Mouse (Mus musculus) myocyte (in vitro differentiated cells): ENCODE data around the gene Ubr2.

Experiments used
- CEBPB ChIP-seq: IDR thresholded peaks from 2 replicates; pipeline ENCODE4 v1.6.1; 2011; ENCODE audit warnings: mild to moderate bottlenecking, moderate library complexity; ENCODE audit not compliant: poor library complexity, insufficient read depth, severe bottlenecking
- E2F4 ChIP-seq: IDR thresholded peaks from one replicate; pipeline ENCODE4 v1.6.1; 2011; ENCODE audit warnings: mild to moderate bottlenecking, control low read depth, moderate library complexity; ENCODE audit not compliant: insufficient read depth
- MAX ChIP-seq: IDR thresholded peaks from one replicate; pipeline ENCODE4 v1.6.1; 2011; ENCODE audit warnings: low read depth, mild to moderate bottlenecking, control low read depth
- MYOD1 ChIP-seq, 3 experiments: IDR thresholded peaks; one replicate each; pipeline ENCODE4 v1.6.1; 2011; ENCODE audit warnings: control low read depth in 2 of 3, low read depth in 2 of 3, mild to moderate bottlenecking in 2 of 3, moderate library complexity in 1 of 3; ENCODE audit not compliant: insufficient read length in 2 of 3, control insufficient read depth in 1 of 3
- POLR2A ChIP-seq: IDR thresholded peaks from one replicate; pipeline ENCODE4 v1.6.1; 2011; ENCODE audit warnings: low read depth, mild to moderate bottlenecking, control low read depth, moderate library complexity; ENCODE audit not compliant: insufficient read length
- POLR2AphosphoS2 ChIP-seq: IDR thresholded peaks from one replicate; pipeline ENCODE4 v1.6.1; 2011; ENCODE audit warnings: low read depth, control low read depth; ENCODE audit not compliant: insufficient read length
- REST ChIP-seq: IDR thresholded peaks from one replicate; pipeline ENCODE4 v1.6.1; 2011; ENCODE audit warnings: mild to moderate bottlenecking, control low read depth, moderate library complexity; ENCODE audit not compliant: insufficient read depth, insufficient read length
- SRF ChIP-seq: IDR thresholded peaks from one replicate; pipeline ENCODE4 v1.6.1; 2011; ENCODE audit warnings: low read depth; ENCODE audit not compliant: control insufficient read depth, insufficient read length
- TCF12 ChIP-seq: IDR thresholded peaks from one replicate; pipeline ENCODE4 v1.6.1; 2011; ENCODE audit warnings: mild to moderate bottlenecking, control low read depth; ENCODE audit not compliant: poor library complexity, insufficient read depth, severe bottlenecking
- USF1 ChIP-seq: IDR thresholded peaks from one replicate; pipeline ENCODE4 v1.6.1; 2011; ENCODE audit warnings: low read depth, mild to moderate bottlenecking, control low read depth, moderate library complexity

DNA sequence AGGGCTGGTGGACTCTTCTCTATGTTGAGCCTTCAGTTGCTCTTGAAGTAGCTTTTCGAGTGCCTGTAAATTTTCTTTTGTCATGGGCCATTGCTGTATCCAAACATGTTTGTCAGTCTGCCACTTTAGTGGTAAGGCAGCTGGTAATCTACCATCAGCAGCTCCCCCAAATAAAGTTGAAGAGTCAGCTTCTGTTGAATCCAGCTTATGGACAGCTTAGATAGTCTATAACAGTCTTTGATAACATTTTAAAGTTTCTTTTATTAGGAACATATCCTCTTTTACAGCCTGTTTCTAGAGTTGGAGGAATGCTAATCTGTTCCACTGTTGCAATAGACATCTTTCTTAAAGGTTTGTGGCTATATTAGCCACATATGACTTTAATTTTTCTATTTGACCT, 13.0 kb upstream of the Ubr2 start:
- no peak for TF ChIP-seq MAX
- TF ChIP-seq POLR2A = no peak
- no peak for TF ChIP-seq USF1
- no peak for TF ChIP-seq CEBPB
- no peak for TF ChIP-seq POLR2AphosphoS2
- TF ChIP-seq E2F4 = no peak
- TF ChIP-seq SRF = no peak
- TF ChIP-seq MYOD1 (IDR thresholded peaks at IDR 0.05; ENCODE audit: control insufficient read depth in 1 of 3, insufficient read length in 2 of 3, low read depth in 2 of 3) = no peak
- no peak for TF ChIP-seq REST
- TF ChIP-seq TCF12 = no peak
